Mouse (Mus musculus) 3T3-L1 (cell line): ENCODE measurements around the gene Mrpl53.
A peak's percentile ranks its signal among the peaks of the same experiment; 100 is the strongest.

ENCODE experiments used
- DNase-seq: peaks from one replicate; pipeline ENCODE4 v3.0.0-alpha.2; 2015; ENCODE audit warnings: low read depth, low spot score

Mrpl53 gene

GRCm38 (mm10) chr6:83108762-83109668, at the start of gene Mrpl53:
Mrpl53 (plus strand) TSS chr6:83109040.
- peak; percentile 82 for DNase-seq

GRCm38 (mm10) chr6:83065995-83066394, 42.8 kb upstream of the Mrpl53 start:
- no peak for DNase-seq

- no peak for DNase-seq
These were observed 42.4 kb upstream of the Mrpl53 start for GRCm38 (mm10) chr6:83066441-83066840.

- DNase-seq: no peak
These were observed 40.6 kb upstream of the Mrpl53 start for GRCm38 (mm10) chr6:83068221-83068620.

- DNase-seq: no peak
These were observed 39.9 kb upstream of the Mrpl53 start for GRCm38 (mm10) chr6:83068706-83069487.

GRCm38 (mm10) chr6:83069488-83070246, 39.2 kb upstream of the Mrpl53 start:
- no peak for DNase-seq

GRCm38 (mm10) chr6:83070247-83070310, 38.8 kb upstream of the Mrpl53 start, which contains the start of gene Tlx2:
Tlx2 (minus strand) TSS chr6:83070293.
- DNase-seq: no peak

GRCm38 (mm10) chr6:83070311-83071219, 38.3 kb upstream of the Mrpl53 start:
- DNase-seq: no peak

- no peak for DNase-seq
These were observed 37.6 kb upstream of the Mrpl53 start for GRCm38 (mm10) chr6:83071220-83071619.

- peak; percentile 58 for DNase-seq
These were observed 33.9 kb upstream of the Mrpl53 start for GRCm38 (mm10) chr6:83074979-83075378.

GRCm38 (mm10) chr6:83077630-83078323, 31.1 kb upstream of the Mrpl53 start, which contains the start of gene Pcgf1:
Pcgf1 (plus strand) TSS chr6:83077869.
- peak; percentile 69 for DNase-seq

- DNase-seq: peak; percentile 99
These were observed 30.4 kb upstream of the Mrpl53 start for GRCm38 (mm10) chr6:83078324-83078858.

- no peak for DNase-seq
These were observed 28.6 kb upstream of the Mrpl53 start for GRCm38 (mm10) chr6:83080210-83080609.

- DNase-seq: no peak
These were observed 25.3 kb upstream of the Mrpl53 start for GRCm38 (mm10) chr6:83083497-83083896.

- DNase-seq: no peak
These were observed 24.4 kb upstream of the Mrpl53 start for GRCm38 (mm10) chr6:83084477-83084876.

GRCm38 (mm10) chr6:83086121-83087035, 22.5 kb upstream of the Mrpl53 start, which contains the start of gene Lbx2:
Lbx2 (plus strand) TSS chr6:83086367.
- DNase-seq: no peak

- DNase-seq: no peak
These were observed 21.5 kb upstream of the Mrpl53 start for GRCm38 (mm10) chr6:83087205-83087925.

- no peak for DNase-seq
These were observed 20.9 kb upstream of the Mrpl53 start for GRCm38 (mm10) chr6:83087926-83088260.
